Mouse (Mus musculus): Measurements from ENCODE around the gene Tbx10. TPM values are rescaled to one million over a fixed set of nuclear protein-coding genes. Genes with fewer than 3 reads are reported as not detected.

Gene Tbx10
- total RNA-seq, 1 experiment from 2014 or later = not detected

Other genes with a start within 250 kb of the Tbx10 start
- 75.8 and 85.8 TPM in 2 replicates for gene Kmt5b, start 225.3 kb upstream of the Tbx10 start, total RNA-seq (2017)
- gene Chka, start 141.0 kb upstream of the Tbx10 start, total RNA-seq (2017) = 54.7 and 61.2 TPM in 2 replicates
- 110 and 122 TPM in 2 replicates for gene Tcirg1, start 85.6 kb upstream of the Tbx10 start, total RNA-seq (2017)
- gene Ndufs8, start 80.0 kb upstream of the Tbx10 start, total RNA-seq (2017) = 35.3 and 55.4 TPM in 2 replicates
- 6.6 and 12.6 TPM in 2 replicates for gene Aldh3b1, start 62.9 kb upstream of the Tbx10 start, total RNA-seq (2017)
- gene Unc93b1, start 57.6 kb upstream of the Tbx10 start, total RNA-seq (2017) = 79.6 and 90.4 TPM in 2 replicates
- gene Aldh3b3, start 34.1 kb upstream of the Tbx10 start, total RNA-seq (2017) = 0.31 TPM in 1 of 2 replicates, not detected in the other
- gene Aldh3b2, start 20.4 kb upstream of the Tbx10 start, total RNA-seq (2017) = 0.56 TPM in 1 of 2 replicates, not detected in the other
- gene Acy3, start 6.2 kb upstream of the Tbx10 start, total RNA-seq (2017) = 6.8 and 8.4 TPM in 2 replicates
- gene Nudt8, start 7.8 kb downstream of the Tbx10 start, total RNA-seq (2017) = 4.5 and 13.5 TPM in 2 replicates
- gene Gm49405, start 7.9 kb downstream of the Tbx10 start, total RNA-seq (2017) = 1.8 and 2.3 TPM in 2 replicates
- 1.5 and 1.9 TPM in 2 replicates for gene Doc2g, start 10.6 kb downstream of the Tbx10 start, total RNA-seq (2017)
- gene Ndufv1, start 20.1 kb downstream of the Tbx10 start, total RNA-seq (2017) = 142 and 166 TPM in 2 replicates
- 62.7 and 72.5 TPM in 2 replicates for gene Gstp1, start 45.2 kb downstream of the Tbx10 start, total RNA-seq (2017)
- not detected in 2 replicates for gene Gstp2, start 53.3 kb downstream of the Tbx10 start, total RNA-seq (2017)
- gene Gstp3, start 66.8 kb downstream of the Tbx10 start, total RNA-seq (2017) = 1.4 and 13.2 TPM in 2 replicates
- not detected in 2 replicates for gene Cabp2, start 88.8 kb downstream of the Tbx10 start, total RNA-seq (2017)
- 13.3 and 18.8 TPM in 2 replicates for gene Cdk2ap2, start 104.4 kb downstream of the Tbx10 start, total RNA-seq (2017)
- gene Pitpnm1, start 107.2 kb downstream of the Tbx10 start, total RNA-seq (2017) = 20.0 and 22.4 TPM in 2 replicates
- 60.3 and 78.0 TPM in 2 replicates for gene Aip, start 133.1 kb downstream of the Tbx10 start, total RNA-seq (2017)
- gene Gpr152, start 147.0 kb downstream of the Tbx10 start, total RNA-seq (2017) = not detected in 2 replicates
- gene Cabp4, start 151.3 kb downstream of the Tbx10 start, total RNA-seq (2017) = not detected in 2 replicates
- gene Coro1b, start 155.9 kb downstream of the Tbx10 start, total RNA-seq (2017) = 66.9 and 109 TPM in 2 replicates
- gene Ptprcap, start 160.9 kb downstream of the Tbx10 start, total RNA-seq (2017) = 229 and 295 TPM in 2 replicates
- 16.2 and 18.8 TPM in 2 replicates for gene Rps6kb2, start 170.6 kb downstream of the Tbx10 start, total RNA-seq (2017)
- 11.2 and 16.2 TPM in 2 replicates for gene Carns1, start 182.7 kb downstream of the Tbx10 start, total RNA-seq (2017)
- 59.8 and 70.8 TPM in 2 replicates for gene Tbc1d10c, start 198.5 kb downstream of the Tbx10 start, total RNA-seq (2017)
- 384 and 392 TPM in 2 replicates for gene Ppp1ca, start 199.3 kb downstream of the Tbx10 start, total RNA-seq (2017)
- gene Rad9a, start 208.9 kb downstream of the Tbx10 start, total RNA-seq (2017) = 16.4 and 17.3 TPM in 2 replicates
- gene Clcf1, start 221.5 kb downstream of the Tbx10 start, total RNA-seq (2017) = 12.8 and 17.3 TPM in 2 replicates
- not detected in 2 replicates for gene AC109138.7, start 221.6 kb downstream of the Tbx10 start, total RNA-seq (2017)
- gene Pold4, start 239.1 kb downstream of the Tbx10 start, total RNA-seq (2017) = 61.0 and 88.8 TPM in 2 replicates